Mouse (Mus musculus) lung, postnatal 0 days (tissue): Measurements from ENCODE around the gene Cdhr1.

ENCODE experiments used
- CTCF ChIP-seq: IDR thresholded peaks from 2 replicates; pipeline ENCODE4 v1.5.1; 2016; ENCODE audit warnings: antibody characterized with exemption, mild to moderate bottlenecking
- EP300 ChIP-seq: IDR thresholded peaks from 2 replicates; pipeline ENCODE4 v1.6.1; 2016; ENCODE audit warnings: antibody characterized with exemption, mild to moderate bottlenecking, control low read depth

- TF ChIP-seq CTCF (peak; percentile 78), EP300 (no peak)
These were observed 29.5 kb upstream of the Cdhr1 start for GRCm38 (mm10) chr14:37127652-37128051.
